9 mouse cellular contexts compared by ENCODE assay signal in the genomic region with DNA sequence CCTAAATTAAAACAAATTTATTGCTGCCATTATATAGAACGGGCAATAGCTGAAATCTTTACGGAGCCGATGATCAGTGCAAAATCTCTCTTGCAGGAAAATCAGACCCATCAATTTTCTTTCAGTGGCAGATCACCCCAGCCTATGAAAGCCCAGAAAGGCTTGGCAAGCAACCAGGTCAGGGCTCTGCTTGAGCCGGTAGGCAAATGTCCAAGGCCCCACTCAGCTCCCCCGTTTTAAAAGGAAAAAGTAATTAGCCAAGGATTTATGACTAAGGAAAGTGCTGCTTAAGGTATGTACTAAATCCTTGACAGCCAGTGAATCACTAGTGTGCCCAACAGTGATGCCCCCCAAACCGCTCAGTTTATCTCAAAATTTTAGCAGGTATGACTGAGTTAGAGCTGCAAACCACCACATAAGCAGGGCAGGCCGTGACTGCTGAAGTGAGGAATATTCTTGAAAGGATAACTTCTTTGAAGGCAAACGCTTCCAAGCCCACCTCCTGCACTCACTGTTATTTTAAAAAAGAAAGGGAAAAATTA.
DNase-seq lines count a peak whose midpoint lies in the region; ATAC-seq and TF ChIP-seq lines count a peak whose summit lies in the region.
"Had no signal": no experiment of that assay in that cellular context is flagged by ENCODE, and none has a peak within 500 bp of the region (broad histone marks: within the 10 kb centered on the region; RNA-seq: fewer than 3 reads in every experiment).

No protein-coding gene starts in this region.

- no peak for TF ChIP-seq CTCF in forebrain, postnatal 0 days (IDR thresholded peaks at IDR 0.05; ENCODE audit: low read depth)
- TF ChIP-seq CTCF in lung, adult 2 months (IDR thresholded peaks at IDR 0.05; ENCODE audit: insufficient read depth, low read length) = no peak

- 0 out of 2 replicates have a peak, but pooled peaks cover 8% of the 10 kb centered on the region for H3K4me1 ChIP-seq in forebrain, postnatal 0 days (ENCODE audit: insufficient read depth)
- peaks cover 23% of the 10 kb centered on the region for H3K4me1 ChIP-seq in neural tube, embryonic 13.5 days (replicated peaks)
- H3K4me1 ChIP-seq in lung, adult 2 months (ENCODE audit: control insufficient read depth, insufficient read depth, low read length) = no peaks in the 10 kb centered on the region

- no peaks in the 10 kb centered on the region for H3K36me3 ChIP-seq in forebrain, postnatal 0 days (ENCODE audit: insufficient read depth)
- H3K36me3 ChIP-seq in neural tube, embryonic 13.5 days = no peaks in the 10 kb centered on the region

- H3K9me3 ChIP-seq in forebrain, postnatal 0 days (ENCODE audit: low read length) = no peaks in the 10 kb centered on the region
- H3K9me3 ChIP-seq in neural tube, embryonic 13.5 days = no peaks in the 10 kb centered on the region

- H3K9ac ChIP-seq in forebrain, postnatal 0 days = no peak overlapping the region
- H3K9ac ChIP-seq in neural tube, embryonic 13.5 days = no peak overlapping the region
- H3K9ac ChIP-seq: liver, postnatal 0 days had no signal

- H3K27me3 ChIP-seq in forebrain, postnatal 0 days (ENCODE audit: insufficient read depth, low read length) = no peaks in the 10 kb centered on the region
- H3K27me3 ChIP-seq in neural tube, embryonic 13.5 days = no peaks in the 10 kb centered on the region; the same call in 1 of the 2 replicates

- no peak overlapping the region for H3K4me2 ChIP-seq in forebrain, postnatal 0 days (ENCODE audit: low read depth)
- peak overlapping the region; percentile 27 for H3K4me2 ChIP-seq in neural tube, embryonic 13.5 days

- DNase-seq in adrenal gland, adult 2 months = peak; percentile 34
- no peak for DNase-seq in adrenal gland, postnatal 4 days (ENCODE audit: low spot score in 2 of 2)
- peak; percentile 71 for DNase-seq in left cerebral cortex, postnatal 4 days
- DNase-seq in left cerebral cortex, adult 8-10 months (ENCODE audit: low spot score in 2 of 2) = no peak
- DNase-seq in forebrain, postnatal 0 days = no peak
- DNase-seq in adipocyte (ENCODE audit: low spot score) = no peak
- no peak for DNase-seq in lung, adult 2 months
- DNase-seq: liver, postnatal 0 days had no signal

- intact Hi-C loops in left cerebral cortex, postnatal 4 days (cut with DNase I) = no loop called here

- no peak for TF ChIP-seq POLR2A in lung, adult 2 months (IDR thresholded peaks at IDR 0.05; ENCODE audit: borderline replicate concordance, extremely low read depth, low read depth, low read length)

- 34% methylated on average over 8 of the region's 8 CpGs for WGBS in forebrain, postnatal 0 days
- WGBS in neural tube, embryonic 13.5 days = 32% methylated on average over 8 of the region's 8 CpGs
- 50% methylated on average over 8 of the region's 8 CpGs for WGBS in lung, adult 2 months

- ATAC-seq in forebrain, postnatal 0 days = no peak
- peak; percentile 66 for ATAC-seq in neural tube, embryonic 13.5 days (ENCODE audit: low read depth)
- ATAC-seq: liver, postnatal 0 days had no signal

- H3K27ac ChIP-seq in forebrain, postnatal 0 days (ENCODE audit: low read depth, low read length) = peak overlapping the region; percentile 31; the same call in 1 of the 2 replicates
- peak overlapping the region; percentile 70 for H3K27ac ChIP-seq in neural tube, embryonic 13.5 days (replicated peaks)

- H3K4me3 ChIP-seq in forebrain, postnatal 0 days (ENCODE audit: low read depth, low read length) = no peak overlapping the region
- H3K4me3 ChIP-seq in neural tube, embryonic 13.5 days = no peak overlapping the region
- no peak overlapping the region for H3K4me3 ChIP-seq in lung, adult 2 months (replicated peaks; ENCODE audit: extremely low read depth, low read depth, low read length)

Comparison
In these comparisons a context has a peak if more than half of its experiments do, and no peak if none do; other contexts are left out.
1. DNase-seq: peak in adrenal gland, adult 2 months (single experiment) and left cerebral cortex, postnatal 4 days (single experiment); none in adrenal gland, postnatal 4 days (0 of 2), left cerebral cortex, adult 8-10 months (0 of 2), forebrain, postnatal 0 days (single experiment), adipocyte (single experiment) and lung, adult 2 months (single experiment).